Mouse (Mus musculus): ENCODE results near the gene Apobec2. TPM values are rescaled to one million over a fixed set of nuclear protein-coding genes. Genes with fewer than 3 reads are reported as not detected.

Apobec2 gene
- total RNA-seq, 2 experiments from 2014 or later = 0.45 TPM; not detected in 1

- no peak for ATAC-seq (ENCODE audit: poor library complexity, severe bottlenecking)
These were observed 22.4 kb downstream of the Apobec2 start for GRCm38 (mm10) chr17:48410299-48410785.

GRCm38 (mm10) chr17:48409380-48410298 is 23.1 kb downstream of the Apobec2 start, which contains the start of the genes Nfya and Oard1:
TSS of gene Nfya (minus strand) at chr17:48409906.
TSS of gene Oard1 (plus strand) at chr17:48410014.
- ATAC-seq (ENCODE audit: poor library complexity, severe bottlenecking) = peak; percentile 74

GRCm38 (mm10) chr17:48408526-48409291 is 24.0 kb downstream of the Apobec2 start:
- peak; percentile 63 for ATAC-seq (ENCODE audit: poor library complexity, severe bottlenecking)

- ATAC-seq (ENCODE audit: poor library complexity, severe bottlenecking) = no peak
These were observed 24.7 kb downstream of the Apobec2 start for GRCm38 (mm10) chr17:48407910-48408525.

- no peak for ATAC-seq (ENCODE audit: poor library complexity, severe bottlenecking)
These were observed 25.6 kb downstream of the Apobec2 start for GRCm38 (mm10) chr17:48407154-48407553.

- ATAC-seq (ENCODE audit: poor library complexity, severe bottlenecking) = no peak
These were observed 28.0 kb downstream of the Apobec2 start for GRCm38 (mm10) chr17:48404706-48405105.

- no peak for ATAC-seq (ENCODE audit: poor library complexity, severe bottlenecking)
These were observed 28.9 kb downstream of the Apobec2 start for GRCm38 (mm10) chr17:48403848-48404247.

GRCm38 (mm10) chr17:48402751-48403150 is 30.0 kb downstream of the Apobec2 start:
- ATAC-seq (ENCODE audit: poor library complexity, severe bottlenecking) = no peak

- ATAC-seq (ENCODE audit: poor library complexity, severe bottlenecking) = no peak
These were observed 31.0 kb downstream of the Apobec2 start for GRCm38 (mm10) chr17:48401710-48402109.

GRCm38 (mm10) chr17:48392616-48393015 is 40.1 kb downstream of the Apobec2 start:
- no peak for ATAC-seq (ENCODE audit: poor library complexity, severe bottlenecking)

GRCm38 (mm10) chr17:48391446-48391845 is 41.3 kb downstream of the Apobec2 start:
- no peak for ATAC-seq (ENCODE audit: poor library complexity, severe bottlenecking)

- ATAC-seq (ENCODE audit: poor library complexity, severe bottlenecking) = no peak
These were observed 43.3 kb downstream of the Apobec2 start for GRCm38 (mm10) chr17:48389442-48389841.

- ATAC-seq (ENCODE audit: poor library complexity, severe bottlenecking) = no peak
These were observed 44.1 kb downstream of the Apobec2 start for GRCm38 (mm10) chr17:48388666-48389065.

- peak; percentile 56; the same call in 1 of the 2 replicates for ATAC-seq (ENCODE audit: poor library complexity, severe bottlenecking)
These were observed 46.8 kb downstream of the Apobec2 start for GRCm38 (mm10) chr17:48385786-48386461.

- peak; percentile 80 for ATAC-seq (ENCODE audit: poor library complexity, severe bottlenecking)
These were observed 53.7 kb downstream of the Apobec2 start for GRCm38 (mm10) chr17:48379050-48379449.

GRCm38 (mm10) chr17:48376102-48376501 is 56.6 kb downstream of the Apobec2 start:
- ATAC-seq (ENCODE audit: poor library complexity, severe bottlenecking) = no peak

- no peak for ATAC-seq (ENCODE audit: poor library complexity, severe bottlenecking)
These were observed 59.7 kb downstream of the Apobec2 start for GRCm38 (mm10) chr17:48372987-48373386.

GRCm38 (mm10) chr17:48371621-48372020 is 61.1 kb downstream of the Apobec2 start:
- ATAC-seq (ENCODE audit: poor library complexity, severe bottlenecking) = no peak

All from megakaryocyte, adult 5-6 weeks (primary cell).